Mouse (Mus musculus) urinary bladder, postnatal 14 days (tissue): ENCODE data around the gene Erfe.
A peak's percentile ranks its signal among the peaks of the same experiment; 100 is the strongest.

Experiments
- DNase-seq: peaks from one replicate; pipeline ENCODE4 v3.0.0; 2021; ENCODE audit warnings: low spot score

Gene Erfe

GRCm38 (mm10) chr1:91373414-91373835 is 7.2 kb downstream of the Erfe start:
- DNase-seq = no peak

- peak; percentile 79 for DNase-seq
Observed at GRCm38 (mm10) chr1:91380453-91381090, 14.3 kb downstream of the Erfe start.

GRCm38 (mm10) chr1:91381091-91381471 is 14.9 kb downstream of the Erfe start:
- DNase-seq = no peak

GRCm38 (mm10) chr1:91390369-91390768 is 24.1 kb downstream of the Erfe start:
- no peak for DNase-seq

GRCm38 (mm10) chr1:91397927-91398259 is 31.7 kb downstream of the Erfe start:
- DNase-seq = no peak

GRCm38 (mm10) chr1:91398260-91399062 is 32.2 kb downstream of the Erfe start, which contains the start of gene Ilkap:
Gene Ilkap, minus strand, starts transcription at chr1:91398815.
- peak; percentile 80 for DNase-seq

GRCm38 (mm10) chr1:91404976-91405375 is 38.7 kb downstream of the Erfe start:
- no peak for DNase-seq

GRCm38 (mm10) chr1:91405406-91406169 is 39.4 kb downstream of the Erfe start:
- DNase-seq = no peak

- no peak for DNase-seq
Observed at GRCm38 (mm10) chr1:91407819-91408218, 41.6 kb downstream of the Erfe start.

- DNase-seq = no peak
Observed at GRCm38 (mm10) chr1:91411631-91412285, 45.5 kb downstream of the Erfe start.

GRCm38 (mm10) chr1:91412286-91413029 is 46.2 kb downstream of the Erfe start:
- DNase-seq = peak; percentile 25

- DNase-seq = peak; percentile 93
Observed at GRCm38 (mm10) chr1:91413030-91413506, 46.8 kb downstream of the Erfe start.

- no peak for DNase-seq
Observed at GRCm38 (mm10) chr1:91413536-91413897, 47.3 kb downstream of the Erfe start.

GRCm38 (mm10) chr1:91413898-91414594 is 47.8 kb downstream of the Erfe start, which contains the start of gene Hes6:
Gene Hes6, minus strand, starts transcription at chr1:91414038.
- DNase-seq = peak; percentile 71

- no peak for DNase-seq
Observed at GRCm38 (mm10) chr1:91414903-91415302, 48.7 kb downstream of the Erfe start.

GRCm38 (mm10) chr1:91415311-91415710 is 49.1 kb downstream of the Erfe start:
- DNase-seq = no peak

GRCm38 (mm10) chr1:91417991-91418390 is 51.8 kb downstream of the Erfe start:
- no peak for DNase-seq

GRCm38 (mm10) chr1:91419862-91420600 is 53.8 kb downstream of the Erfe start:
- DNase-seq = no peak

- DNase-seq = no peak
Observed at GRCm38 (mm10) chr1:91420601-91421065, 54.4 kb downstream of the Erfe start.
